Mouse (Mus musculus) adrenal gland, postnatal 25 days (tissue): ENCODE measurements around the gene Vmn1r65. TPM values are rescaled to one million over a fixed set of nuclear protein-coding genes. Genes with fewer than 3 reads are reported as not detected.
"Not testable (repeated sequence)": the region's sequence is repeated elsewhere in the genome, so short reads cannot be mapped to it uniquely, and the experiment has no call there.

Experiments used
- DNase-seq: peaks from one replicate; pipeline ENCODE4 v3.0.0; 2021; ENCODE audit warnings: mixed read lengths
- long read RNA-seq: library from polyadenylated mRNA; stranded (forward); transcript quantifications from one replicate; pipeline ENCODE4 v2.0.0, GENCODE M21; 2021
- total RNA-seq: library from RNA; stranded (reverse); gene quantifications from 2 replicates; pipeline ENCODE4 v1.2.3, GENCODE M21; 2021

The Vmn1r65 gene
- total RNA-seq: not detected in 2 replicates
- long read RNA-seq: 0 reads

DNA sequence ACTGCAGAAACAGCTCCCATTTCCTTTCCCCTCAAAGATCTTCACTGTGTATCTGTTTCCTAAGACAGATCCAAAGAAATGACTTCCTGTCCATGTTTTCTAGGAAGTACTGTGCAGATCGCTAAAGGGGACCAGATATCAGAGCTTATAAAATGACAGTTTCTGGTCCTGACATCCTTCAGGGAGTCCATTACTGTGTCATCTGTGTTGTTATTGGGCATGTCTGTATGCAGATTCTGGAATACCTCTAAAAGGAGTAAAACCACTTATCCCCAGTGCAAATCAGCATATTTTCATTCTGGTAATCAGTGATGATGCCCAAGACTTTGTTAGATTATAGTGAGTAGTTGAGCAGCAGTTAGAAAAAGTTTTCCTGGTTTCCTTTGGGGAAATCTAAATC, at the start of gene Vmn1r65:
TSS of gene Vmn1r65 (minus strand) at position 101 of the 400 bp plus-strand sequence.
- no peak for DNase-seq

GRCm38 (mm10) chr7:6044861-6045260, 34.1 kb upstream of the Vmn1r65 start, which contains the start of gene Nlrp4c:
Gene Nlrp4c, plus strand, starts transcription at chr7:6045161.
- no peak for DNase-seq

GRCm38 (mm10) chr7:5982426-5982825, 28.4 kb downstream of the Vmn1r65 start:
- DNase-seq: not testable (repeated sequence)

- DNase-seq: not testable (repeated sequence)
These were observed 38.3 kb downstream of the Vmn1r65 start for GRCm38 (mm10) chr7:5972546-5972945.

Other genes with a start within 250 kb of the Vmn1r65 start
- gene Vmn1r63, start 205.6 kb downstream of the Vmn1r65 start, total RNA-seq: not detected in 2 replicates
- not detected in 2 replicates for gene Vmn1r64, start 126.5 kb downstream of the Vmn1r65 start, total RNA-seq
- not detected in 2 replicates for gene Nlrp4c, start 34.2 kb upstream of the Vmn1r65 start, total RNA-seq
- 51.5 and 58.0 TPM in 2 replicates for gene Zfp787, start 145.0 kb upstream of the Vmn1r65 start, total RNA-seq
- gene Zfp444, start 161.2 kb upstream of the Vmn1r65 start, total RNA-seq: 21.6 and 31.8 TPM in 2 replicates
- gene Galp, start 186.1 kb upstream of the Vmn1r65 start, total RNA-seq: not detected in 2 replicates
- gene Zscan5b, start 211.3 kb upstream of the Vmn1r65 start, total RNA-seq: not detected in 2 replicates
- not detected in 2 replicates for gene Epp13, start 241.7 kb upstream of the Vmn1r65 start, total RNA-seq